Mouse (Mus musculus) liver, postnatal 0 days (tissue): ENCODE data around the gene Ap3b2. TPM values are rescaled to one million over a fixed set of nuclear protein-coding genes. Genes with fewer than 3 reads are reported as not detected.

ENCODE experiments used
- ATAC-seq: fragments of 200-750 bp; cut with Nextera tagmentation; 2 replicates; pipeline ENCODE4 v1.8.0; 2017; ENCODE audit warnings: mild to moderate bottlenecking, moderate library complexity
- DNase-seq: peaks from one replicate; pipeline ENCODE4 v3.0.0-alpha.2; 2016
- H3K27ac ChIP-seq: fragments of 300-500 bp; sonication (generic); 2 replicates; pipeline ENCODE4 v1.5.1; 2014; ENCODE audit warnings: antibody characterized with exemption, moderate library complexity, mild to moderate bottlenecking, low read depth
- H3K27me3 ChIP-seq: fragments of 300-500 bp; sonication (generic); 2 replicates; pipeline ENCODE4 v1.6.1; 2014; ENCODE audit warnings: low read length, control low read depth, mixed read lengths; ENCODE audit not compliant: insufficient read depth
- H3K36me3 ChIP-seq: fragments of 300-500 bp; sonication (generic); replicated peaks from 2 replicates; pipeline ENCODE4 v1.6.1; 2014; ENCODE audit warnings: mild to moderate bottlenecking, control low read depth, low read length, moderate library complexity, mixed read lengths; ENCODE audit not compliant: insufficient read depth
- H3K4me1 ChIP-seq: fragments of 300-500 bp; sonication (generic); 2 replicates; pipeline ENCODE4 v1.6.1; 2014; ENCODE audit warnings: antibody characterized with exemption, mild to moderate bottlenecking, control low read depth; ENCODE audit not compliant: insufficient read depth
- H3K4me2 ChIP-seq: fragments of 300-500 bp; sonication (generic); 2 replicates; pipeline ENCODE4 v1.6.1; 2014; ENCODE audit warnings: low read depth, mild to moderate bottlenecking, low read length, moderate library complexity, mixed read lengths
- H3K4me3 ChIP-seq: fragments of 300-500 bp; sonication (generic); 2 replicates; pipeline ENCODE4 v1.5.1; 2014; ENCODE audit warnings: low read depth, low read length
- H3K9ac ChIP-seq: fragments of 300-500 bp; sonication (generic); replicated peaks from 2 replicates; pipeline ENCODE4 v1.6.1; 2014; ENCODE audit warnings: mild to moderate bottlenecking, moderate library complexity
- H3K9me3 ChIP-seq: fragments of 300-500 bp; sonication (generic); 2 replicates; pipeline ENCODE4 v1.6.1; 2016; ENCODE audit warnings: mild to moderate bottlenecking, control low read depth, low read length, mixed read lengths
- CTCF ChIP-seq: sonication (generic); IDR thresholded peaks from 2 replicates; pipeline ENCODE4 v1.5.1; 2016; ENCODE audit warnings: antibody characterized with exemption, low read depth
- EP300 ChIP-seq: IDR thresholded peaks from 2 replicates; pipeline ENCODE4 v1.6.1; 2016; ENCODE audit warnings: antibody characterized with exemption, low read depth, mild to moderate bottlenecking
- WGBS: fragments of 180-500 bp; shearing (Covaris S2); extraction: QIAGEN DNeasy Blood & Tissue Kit; methylation state at CpG from one replicate; pipeline ENCODE4 v1.1.7; 2014; ENCODE audit not compliant: insufficient replicate concordance; 5-methylcytosine and 5-hydroxymethylcytosine counted together
- polyA plus RNA-seq: library from polyadenylated mRNA; unstranded; fragments of >200 nt; fragmentation: Nextera tagmentation; extraction: Ambion mirVana; gene quantifications from 2 replicates; pipeline ENCODE4 v1.2.1, GENCODE M21; 2015

The Ap3b2 gene
- polyA plus RNA-seq, 1 experiment from 2014 or later, result 0.07 TPM

GRCm38 (mm10) chr7:81514906-81515590, 21.3 kb upstream of the Ap3b2 start:
- Histone ChIP-seq H3K27ac (no peak overlapping the region), H3K4me2 (no peak overlapping the region), H3K4me1 (no peaks in the 10 kb centered on the region), H3K9ac (no peak overlapping the region), H3K27me3 (no peaks in the 10 kb centered on the region), H3K4me3 (no peak overlapping the region), H3K36me3 (no peaks in the 10 kb centered on the region), H3K9me3 (no peaks in the 10 kb centered on the region)
- 52% methylated on average over 13 of the region's 13 CpGs for WGBS
- TF ChIP-seq CTCF, result no peak
- TF ChIP-seq EP300, result no peak
- DNase-seq, result no peak
- no peak for ATAC-seq

GRCm38 (mm10) chr7:81501050-81501449, 7.3 kb upstream of the Ap3b2 start:
- no peak overlapping the region for H3K4me2 ChIP-seq
- DNase-seq, result no peak
- no peak overlapping the region for H3K27ac ChIP-seq
- H3K9ac ChIP-seq, result no peak overlapping the region
- no peaks in the 10 kb centered on the region for H3K27me3 ChIP-seq
- no peaks in the 10 kb centered on the region for H3K9me3 ChIP-seq
- ATAC-seq, result no peak
- 45% methylated on average over 2 of the region's 2 CpGs for WGBS
- H3K4me1 ChIP-seq, result no peaks in the 10 kb centered on the region
- H3K36me3 ChIP-seq, result no peaks in the 10 kb centered on the region
- TF ChIP-seq EP300 (no peak), CTCF (no peak)
- no peak overlapping the region for H3K4me3 ChIP-seq

GRCm38 (mm10) chr7:81498181-81498580, 4.5 kb upstream of the Ap3b2 start, which contains the start of gene BC048679:
Gene BC048679, minus strand, starts transcription at chr7:81498281.
- Histone ChIP-seq H3K27ac (no peak within 1 kb of the TSS), H3K4me3 (no peak within 1 kb of the TSS), H3K36me3 (no peaks in the 10 kb centered on the region), H3K9me3 (no peaks in the 10 kb centered on the region), H3K4me2 (no peak within 1 kb of the TSS), H3K4me1 (peaks cover 5% of the 10 kb centered on the region; the same call in 1 of the 2 replicates), H3K9ac (no peak within 1 kb of the TSS), H3K27me3 (peaks cover 14% of the 10 kb centered on the region)
- WGBS, result 56% methylated on average over 7 of the region's 7 CpGs
- ATAC-seq (no peak), DNase-seq (no peak)
- TF ChIP-seq CTCF (no peak), EP300 (no peak)

GRCm38 (mm10) chr7:81497171-81497570, 3.4 kb upstream of the Ap3b2 start:
- H3K9ac ChIP-seq, result no peak overlapping the region
- WGBS, result 34% methylated on average over 6 of the region's 6 CpGs
- H3K9me3 ChIP-seq, result no peaks in the 10 kb centered on the region
- ATAC-seq (no peak), DNase-seq (no peak)
- H3K4me2 ChIP-seq, result no peak overlapping the region
- H3K4me1 ChIP-seq, result peaks cover 5% of the 10 kb centered on the region; the same call in 1 of the 2 replicates
- H3K4me3 ChIP-seq, result no peak overlapping the region
- no peaks in the 10 kb centered on the region for H3K36me3 ChIP-seq
- TF ChIP-seq EP300, result no peak
- TF ChIP-seq CTCF, result no peak
- no peak overlapping the region for H3K27ac ChIP-seq
- peaks cover 14% of the 10 kb centered on the region for H3K27me3 ChIP-seq

- Histone ChIP-seq H3K9me3 (no peaks in the 10 kb centered on the region), H3K4me2 (no peak overlapping the region), H3K4me3 (no peak overlapping the region), H3K9ac (no peak overlapping the region), H3K4me1 (peaks cover 5% of the 10 kb centered on the region; the same call in 1 of the 2 replicates), H3K27ac (no peak overlapping the region), H3K36me3 (no peaks in the 10 kb centered on the region), H3K27me3 (peaks cover 14% of the 10 kb centered on the region)
- no peak for DNase-seq
- WGBS, result 56% methylated on average over 9 of the region's 9 CpGs
- TF ChIP-seq CTCF (no peak), EP300 (no peak)
- no peak for ATAC-seq
Measured at GRCm38 (mm10) chr7:81492628-81493027, 1.1 kb downstream of the Ap3b2 start.

- ATAC-seq, result no peak
- no peak for DNase-seq
- no peak overlapping the region for H3K27ac ChIP-seq
- H3K27me3 ChIP-seq, result peaks cover 8% of the 10 kb centered on the region
- H3K36me3 ChIP-seq, result no peaks in the 10 kb centered on the region
- no peak overlapping the region for H3K4me2 ChIP-seq
- H3K4me3 ChIP-seq, result no peak overlapping the region
- peaks cover 5% of the 10 kb centered on the region; the same call in 1 of the 2 replicates for H3K4me1 ChIP-seq
- WGBS, result 12% methylated on average over 9 of the region's 9 CpGs
- H3K9ac ChIP-seq, result no peak overlapping the region
- no peak for TF ChIP-seq EP300
- TF ChIP-seq CTCF, result no peak
- H3K9me3 ChIP-seq, result no peaks in the 10 kb centered on the region
Measured at GRCm38 (mm10) chr7:81489649-81490048, 4.1 kb downstream of the Ap3b2 start.
